Mouse (Mus musculus): Measurements from ENCODE around the gene Noc3l. TPM values are rescaled to one million over a fixed set of nuclear protein-coding genes. Genes with fewer than 3 reads are reported as not detected.

Noc3l gene
- polyA plus RNA-seq, 1 experiment, result 4.1 TPM

DNA sequence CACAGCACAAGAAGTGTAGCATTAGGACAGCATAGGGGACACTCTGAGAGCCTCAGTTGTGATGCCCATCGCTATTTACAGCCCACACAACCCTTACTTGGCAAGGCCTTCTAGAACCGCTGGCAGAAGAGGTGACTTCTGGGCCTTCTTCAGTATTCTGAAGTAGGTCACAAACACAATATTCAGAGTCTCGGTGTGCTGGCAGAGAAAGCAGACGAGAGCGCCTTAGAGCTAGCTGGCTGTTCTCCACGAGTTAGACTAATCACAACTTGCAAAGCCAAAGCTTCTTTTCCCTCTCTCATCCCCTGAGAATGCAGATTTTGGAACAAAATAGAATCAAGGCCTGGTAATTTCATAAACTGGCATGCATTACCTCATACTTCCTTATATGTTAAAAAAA lies 20.2 kb downstream of the Noc3l start:
- no peak overlapping the region for H3K4me3 ChIP-seq (ENCODE audit: control insufficient read depth, insufficient read depth, low read length)
- TF ChIP-seq POLR2A (IDR thresholded peaks at IDR 0.05; ENCODE audit: control insufficient read depth, extremely low read depth, insufficient read depth, low read length, poor library complexity), result no peak
- no peak for TF ChIP-seq CTCF (IDR thresholded peaks at IDR 0.05; ENCODE audit: borderline replicate concordance, control insufficient read depth, extremely low read depth, insufficient read depth, low read length, poor library complexity)
- H3K4me1 ChIP-seq (replicated peaks; ENCODE audit: control insufficient read depth, insufficient read depth, low read length), result no peaks in the 10 kb centered on the region
- H3K27me3 ChIP-seq (ENCODE audit: control insufficient read depth, insufficient read depth, low read length), result no peaks in the 10 kb centered on the region
- no peak for DNase-seq
- H3K36me3 ChIP-seq (ENCODE audit: control insufficient read depth, insufficient read depth, low read length), result peaks cover 11% of the 10 kb centered on the region; the same call in 1 of the 2 replicates
- H3K27ac ChIP-seq (ENCODE audit: control insufficient read depth, insufficient read depth, low read length), result no peak overlapping the region
- 94% methylated on average over 6 of the region's 6 CpGs for WGBS

GRCm38 (mm10) chr19:38798291-38798690 lies 20.7 kb downstream of the Noc3l start:
- H3K27ac ChIP-seq (ENCODE audit: control insufficient read depth, insufficient read depth, low read length), result no peak overlapping the region
- peaks cover 11% of the 10 kb centered on the region; the same call in 1 of the 2 replicates for H3K36me3 ChIP-seq (ENCODE audit: control insufficient read depth, insufficient read depth, low read length)
- H3K4me1 ChIP-seq (replicated peaks; ENCODE audit: control insufficient read depth, insufficient read depth, low read length), result no peaks in the 10 kb centered on the region
- 93% methylated on average over 1 of the region's 1 CpGs for WGBS
- H3K4me3 ChIP-seq (ENCODE audit: control insufficient read depth, insufficient read depth, low read length), result no peak overlapping the region
- no peak for DNase-seq
- no peak for TF ChIP-seq CTCF (IDR thresholded peaks at IDR 0.05; ENCODE audit: borderline replicate concordance, control insufficient read depth, extremely low read depth, insufficient read depth, low read length, poor library complexity)
- TF ChIP-seq POLR2A (IDR thresholded peaks at IDR 0.05; ENCODE audit: control insufficient read depth, extremely low read depth, insufficient read depth, low read length, poor library complexity), result no peak
- H3K27me3 ChIP-seq (ENCODE audit: control insufficient read depth, insufficient read depth, low read length), result no peaks in the 10 kb centered on the region

GRCm38 (mm10) chr19:38796546-38796945 lies 22.5 kb downstream of the Noc3l start:
- WGBS, result 93% methylated on average over 5 of the region's 5 CpGs
- no peak overlapping the region for H3K4me3 ChIP-seq (ENCODE audit: control insufficient read depth, insufficient read depth, low read length)
- H3K4me1 ChIP-seq (replicated peaks; ENCODE audit: control insufficient read depth, insufficient read depth, low read length), result no peaks in the 10 kb centered on the region
- TF ChIP-seq CTCF (IDR thresholded peaks at IDR 0.05; ENCODE audit: borderline replicate concordance, control insufficient read depth, extremely low read depth, insufficient read depth, low read length, poor library complexity) (no peak), POLR2A (IDR thresholded peaks at IDR 0.05; ENCODE audit: control insufficient read depth, extremely low read depth, insufficient read depth, low read length, poor library complexity) (no peak)
- H3K27ac ChIP-seq (ENCODE audit: control insufficient read depth, insufficient read depth, low read length), result no peak overlapping the region
- H3K27me3 ChIP-seq (ENCODE audit: control insufficient read depth, insufficient read depth, low read length), result no peaks in the 10 kb centered on the region
- DNase-seq, result no peak
- peaks cover 11% of the 10 kb centered on the region; the same call in 1 of the 2 replicates for H3K36me3 ChIP-seq (ENCODE audit: control insufficient read depth, insufficient read depth, low read length)

- H3K4me1 ChIP-seq (replicated peaks; ENCODE audit: control insufficient read depth, insufficient read depth, low read length), result no peaks in the 10 kb centered on the region
- no peaks in the 10 kb centered on the region for H3K27me3 ChIP-seq (ENCODE audit: control insufficient read depth, insufficient read depth, low read length)
- peaks cover 12% of the 10 kb centered on the region; the same call in 1 of the 2 replicates for H3K36me3 ChIP-seq (ENCODE audit: control insufficient read depth, insufficient read depth, low read length)
- no peak for DNase-seq
- TF ChIP-seq POLR2A (IDR thresholded peaks at IDR 0.05; ENCODE audit: control insufficient read depth, extremely low read depth, insufficient read depth, low read length, poor library complexity), result no peak
- TF ChIP-seq CTCF (IDR thresholded peaks at IDR 0.05; ENCODE audit: borderline replicate concordance, control insufficient read depth, extremely low read depth, insufficient read depth, low read length, poor library complexity), result no peak
- WGBS, result 97% methylated on average over 7 of the region's 7 CpGs
- no peak overlapping the region for H3K4me3 ChIP-seq (ENCODE audit: control insufficient read depth, insufficient read depth, low read length)
- H3K27ac ChIP-seq (ENCODE audit: control insufficient read depth, insufficient read depth, low read length), result no peak overlapping the region
These were observed 25.4 kb downstream of the Noc3l start for GRCm38 (mm10) chr19:38793563-38794045.

DNA sequence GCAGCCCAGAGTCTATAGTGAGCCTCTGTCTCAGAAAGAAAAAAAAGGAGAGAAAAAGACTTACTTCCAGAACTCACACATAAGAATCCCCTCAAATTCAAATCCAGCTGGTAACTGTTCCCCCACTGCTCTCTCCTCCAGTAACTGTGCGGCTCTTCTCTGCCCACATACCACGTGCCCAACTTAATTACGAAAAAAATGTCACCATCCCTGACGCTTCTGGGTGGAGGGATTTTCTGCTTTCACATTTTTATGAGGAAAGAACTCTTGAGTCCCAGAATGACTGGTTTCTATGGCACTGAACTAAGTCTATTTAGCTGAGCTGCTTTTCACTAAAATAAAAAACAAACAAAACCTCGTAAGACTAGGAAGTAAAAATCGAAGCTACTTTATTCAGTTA lies 31.3 kb downstream of the Noc3l start:
- H3K4me1 ChIP-seq (replicated peaks; ENCODE audit: control insufficient read depth, insufficient read depth, low read length), result no peaks in the 10 kb centered on the region
- H3K27me3 ChIP-seq (ENCODE audit: control insufficient read depth, insufficient read depth, low read length), result no peaks in the 10 kb centered on the region
- TF ChIP-seq POLR2A (IDR thresholded peaks at IDR 0.05; ENCODE audit: control insufficient read depth, extremely low read depth, insufficient read depth, low read length, poor library complexity), result no peak
- no peak for TF ChIP-seq CTCF (IDR thresholded peaks at IDR 0.05; ENCODE audit: borderline replicate concordance, control insufficient read depth, extremely low read depth, insufficient read depth, low read length, poor library complexity)
- WGBS, result 98% methylated on average over 6 of the region's 6 CpGs
- H3K36me3 ChIP-seq (ENCODE audit: control insufficient read depth, insufficient read depth, low read length), result peaks cover 5% of the 10 kb centered on the region; the same call in 1 of the 2 replicates
- H3K27ac ChIP-seq (ENCODE audit: control insufficient read depth, insufficient read depth, low read length), result no peak overlapping the region
- DNase-seq, result no peak
- H3K4me3 ChIP-seq (ENCODE audit: control insufficient read depth, insufficient read depth, low read length), result no peak overlapping the region

GRCm38 (mm10) chr19:38783542-38783941 lies 35.5 kb downstream of the Noc3l start:
- WGBS, result 92% methylated on average over 9 of the region's 9 CpGs
- TF ChIP-seq POLR2A (IDR thresholded peaks at IDR 0.05; ENCODE audit: control insufficient read depth, extremely low read depth, insufficient read depth, low read length, poor library complexity) (no peak), CTCF (IDR thresholded peaks at IDR 0.05; ENCODE audit: borderline replicate concordance, control insufficient read depth, extremely low read depth, insufficient read depth, low read length, poor library complexity) (no peak)
- Histone ChIP-seq H3K4me1 (replicated peaks; ENCODE audit: control insufficient read depth, insufficient read depth, low read length) (peaks cover 2% of the 10 kb centered on the region; the same call in 1 of the 2 replicates), H3K27ac (ENCODE audit: control insufficient read depth, insufficient read depth, low read length) (no peak overlapping the region), H3K36me3 (ENCODE audit: control insufficient read depth, insufficient read depth, low read length) (no peaks in the 10 kb centered on the region), H3K27me3 (ENCODE audit: control insufficient read depth, insufficient read depth, low read length) (no peaks in the 10 kb centered on the region), H3K4me3 (ENCODE audit: control insufficient read depth, insufficient read depth, low read length) (no peak overlapping the region)
- no peak for DNase-seq

DNA sequence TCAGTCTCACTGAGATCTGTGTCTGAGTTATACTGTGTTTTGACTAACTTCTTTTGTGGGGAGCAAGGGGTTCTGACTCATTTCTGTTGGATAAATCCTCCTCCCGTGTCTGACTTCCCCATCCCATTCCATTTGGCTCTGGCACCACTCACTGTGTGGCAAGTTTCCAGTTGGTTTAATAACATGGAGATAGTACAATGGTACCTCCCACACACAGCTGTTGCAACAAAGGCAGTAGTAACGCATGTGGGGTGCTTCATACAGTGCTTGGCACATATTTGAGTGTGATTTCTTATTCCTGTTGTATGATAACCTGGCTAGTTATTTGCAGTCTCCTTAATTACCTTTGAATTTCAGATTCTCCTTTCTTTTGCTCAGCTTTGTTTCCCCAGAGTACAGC lies 40.2 kb downstream of the Noc3l start:
- no peaks in the 10 kb centered on the region for H3K27me3 ChIP-seq (ENCODE audit: control insufficient read depth, insufficient read depth, low read length)
- TF ChIP-seq CTCF (IDR thresholded peaks at IDR 0.05; ENCODE audit: borderline replicate concordance, control insufficient read depth, extremely low read depth, insufficient read depth, low read length, poor library complexity) (no peak), POLR2A (IDR thresholded peaks at IDR 0.05; ENCODE audit: control insufficient read depth, extremely low read depth, insufficient read depth, low read length, poor library complexity) (no peak)
- no peak overlapping the region for H3K4me3 ChIP-seq (ENCODE audit: control insufficient read depth, insufficient read depth, low read length)
- no peak for DNase-seq
- WGBS, result 69% methylated on average over 2 of the region's 2 CpGs
- H3K36me3 ChIP-seq (ENCODE audit: control insufficient read depth, insufficient read depth, low read length), result no peaks in the 10 kb centered on the region
- peaks cover 2% of the 10 kb centered on the region; the same call in 1 of the 2 replicates for H3K4me1 ChIP-seq (replicated peaks; ENCODE audit: control insufficient read depth, insufficient read depth, low read length)
- no peak overlapping the region for H3K27ac ChIP-seq (ENCODE audit: control insufficient read depth, insufficient read depth, low read length)

All from thymus, adult 2 months (tissue).